Mouse (Mus musculus) brain, embryonic 14.5 days (tissue): ENCODE measurements at regions not wholly inside any gene's neighbourhood (a gene's known extent, or its start where the extent isn't known, plus 50 kb on each side); places are given as distances from the start of the nearest gene placed in this dataset.

Source experiments
- CTCF ChIP-seq: fragments of 200-500 bp; IDR thresholded peaks from 2 replicates; pipeline ENCODE4 v1.5.1; 2012; ENCODE audit warnings: inconsistent platforms, mild to moderate bottlenecking, moderate library complexity, borderline replicate concordance; ENCODE audit not compliant: insufficient read depth, insufficient read length; ENCODE audit errors: extremely low read depth
- POLR2A ChIP-seq: fragments of 200-500 bp; IDR thresholded peaks from 2 replicates; pipeline ENCODE4 v1.6.1; 2012; ENCODE audit warnings: mild to moderate bottlenecking, inconsistent platforms, borderline replicate concordance; ENCODE audit not compliant: poor library complexity, insufficient read depth, insufficient read length, severe bottlenecking; ENCODE audit errors: extremely low read depth

DNA sequence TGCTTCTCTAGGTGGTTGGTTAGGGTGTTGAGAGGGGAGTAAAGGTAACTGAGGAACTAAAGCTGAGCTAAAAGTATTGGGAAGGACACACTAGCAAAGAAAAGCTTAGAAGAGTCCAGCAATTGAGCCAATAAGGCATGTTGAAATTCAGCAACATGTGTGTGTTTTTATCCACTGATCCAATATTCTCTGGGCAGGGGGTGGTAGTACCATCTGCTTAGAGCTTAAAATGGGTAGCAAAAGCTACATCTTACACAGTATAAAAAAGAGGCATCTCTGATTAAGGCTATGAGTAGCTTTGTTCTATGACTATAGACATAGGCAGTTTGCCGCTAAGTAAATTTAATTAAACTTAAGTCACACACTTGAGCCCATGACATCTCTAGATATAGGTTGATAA is 598.2 kb upstream of the Steap1 start:
- no peak for TF ChIP-seq CTCF
- no peak for TF ChIP-seq POLR2A
